Mouse (Mus musculus): ENCODE results near the gene Rasgrf2. TPM values are rescaled to one million over a fixed set of nuclear protein-coding genes. Genes with fewer than 3 reads are reported as not detected.

The Rasgrf2 gene
- polyA plus RNA-seq, 1 experiment from 2014 or later, result 8.8 TPM

DNA sequence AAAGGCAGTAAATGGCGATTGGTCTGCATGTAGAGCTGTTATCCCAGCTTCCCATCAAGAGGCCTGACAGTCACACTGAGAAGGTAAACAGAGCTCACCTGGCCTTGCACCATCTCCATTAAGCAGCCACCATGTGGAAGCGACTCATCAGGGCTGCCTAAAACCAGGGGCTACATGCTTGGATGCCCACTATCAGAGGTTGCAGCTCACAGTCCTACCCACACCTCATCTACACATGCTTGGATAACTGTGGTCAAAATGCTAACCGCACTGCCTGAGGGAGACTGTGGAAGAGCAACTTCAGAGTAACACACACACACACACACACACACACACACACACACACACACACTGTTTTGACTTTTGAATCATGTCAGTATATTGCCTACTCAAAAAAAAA is 101.8 kb downstream of the Rasgrf2 start:
- Histone ChIP-seq H3K36me3 (replicated peaks) (no peaks in the 10 kb centered on the region), H3K4me1 (no peaks in the 10 kb centered on the region), H3K4me3 (no peak overlapping the region), H3K9me3 (no peaks in the 10 kb centered on the region), H3K4me2 (no peak overlapping the region), H3K27me3 (replicated peaks) (no peaks in the 10 kb centered on the region), H3K9ac (no peak overlapping the region), H3K27ac (no peak overlapping the region)
- WGBS, result 89% methylated on average over 3 of the region's 3 CpGs
- ATAC-seq (replicated peaks), result no peak

DNA sequence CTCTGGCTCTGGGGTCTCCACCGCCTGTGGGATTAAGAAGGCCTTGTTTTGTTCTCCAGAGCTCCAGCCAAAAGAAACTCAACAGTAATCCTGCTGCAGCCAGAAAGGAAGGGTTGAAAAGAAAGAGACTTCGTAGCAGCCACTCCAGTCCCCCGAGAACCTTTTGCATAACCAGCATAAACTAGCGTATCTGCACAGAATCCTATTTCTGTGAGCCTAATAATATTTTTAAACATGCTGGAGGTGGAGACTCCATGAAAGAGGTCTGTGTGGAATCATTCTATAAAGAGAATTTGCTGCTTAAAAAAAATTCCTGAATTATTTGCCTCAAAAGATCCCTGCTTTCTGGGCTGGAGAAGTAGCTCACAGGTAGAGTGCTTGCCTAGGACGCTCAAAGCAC is 103.5 kb downstream of the Rasgrf2 start:
- 61% methylated on average over 5 of the region's 5 CpGs for WGBS
- no peaks in the 10 kb centered on the region for H3K4me1 ChIP-seq
- ATAC-seq (replicated peaks), result no peak

DNA sequence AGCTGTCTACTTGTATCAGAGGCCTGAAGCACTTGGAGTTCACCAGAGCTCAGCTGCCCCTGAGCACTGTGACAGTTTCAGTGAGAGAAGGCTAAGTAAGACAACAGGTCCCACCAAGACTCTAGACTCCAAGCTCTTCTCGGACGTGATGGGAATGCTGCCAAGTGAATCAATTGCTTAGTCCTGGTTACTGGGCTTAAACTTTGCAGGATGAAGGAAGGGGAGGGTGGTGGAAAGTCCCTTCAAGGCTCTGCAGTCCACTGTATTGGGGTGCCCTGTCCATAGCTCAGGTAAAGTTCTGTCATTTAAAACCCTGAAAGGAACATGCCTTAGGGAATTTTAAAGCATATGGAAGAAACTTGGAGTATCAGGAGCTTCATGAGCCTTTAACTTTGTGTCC is 104.8 kb downstream of the Rasgrf2 start:
- Histone ChIP-seq H3K4me3 (no peak overlapping the region), H3K27ac (no peak overlapping the region), H3K4me2 (no peak overlapping the region), H3K27me3 (replicated peaks) (no peaks in the 10 kb centered on the region), H3K4me1 (no peaks in the 10 kb centered on the region), H3K9me3 (no peaks in the 10 kb centered on the region), H3K9ac (no peak overlapping the region), H3K36me3 (replicated peaks) (no peaks in the 10 kb centered on the region)
- 63% methylated on average over 2 of the region's 2 CpGs for WGBS
- ATAC-seq (replicated peaks), result no peak

More for the DNA sequence above, 103.5 kb downstream of the Rasgrf2 start:
- Histone ChIP-seq H3K9me3 (no peaks in the 10 kb centered on the region), H3K4me2 (no peak overlapping the region), H3K4me3 (no peak overlapping the region), H3K9ac (no peak overlapping the region), H3K27me3 (replicated peaks) (no peaks in the 10 kb centered on the region), H3K36me3 (replicated peaks) (no peaks in the 10 kb centered on the region), H3K27ac (no peak overlapping the region)

DNA sequence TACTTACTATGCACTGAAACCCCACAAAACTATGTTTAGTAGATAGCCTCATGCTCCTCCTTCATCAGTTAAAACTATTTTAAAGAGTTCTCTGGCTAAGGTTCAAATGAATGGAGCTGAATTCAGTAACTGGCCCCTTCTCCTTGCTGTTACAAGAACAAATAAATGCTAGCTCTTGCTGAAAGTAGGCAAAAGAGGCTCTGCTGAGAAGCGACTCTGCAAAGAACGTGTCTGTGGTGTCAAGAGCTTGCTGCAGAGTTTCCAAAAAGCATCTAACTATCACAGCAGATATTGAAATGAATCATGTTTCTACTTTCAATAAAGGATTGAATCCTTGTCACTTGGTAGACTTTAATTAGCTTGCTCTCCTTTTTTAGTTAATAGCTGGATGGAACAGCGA is 106.3 kb downstream of the Rasgrf2 start:
- Histone ChIP-seq H3K9ac (no peak overlapping the region), H3K9me3 (no peaks in the 10 kb centered on the region), H3K4me3 (no peak overlapping the region), H3K36me3 (replicated peaks) (no peaks in the 10 kb centered on the region), H3K27ac (no peak overlapping the region), H3K4me2 (no peak overlapping the region), H3K4me1 (no peaks in the 10 kb centered on the region), H3K27me3 (replicated peaks) (no peaks in the 10 kb centered on the region)
- 94% methylated on average over 3 of the region's 3 CpGs for WGBS
- no peak for ATAC-seq (replicated peaks)

DNA sequence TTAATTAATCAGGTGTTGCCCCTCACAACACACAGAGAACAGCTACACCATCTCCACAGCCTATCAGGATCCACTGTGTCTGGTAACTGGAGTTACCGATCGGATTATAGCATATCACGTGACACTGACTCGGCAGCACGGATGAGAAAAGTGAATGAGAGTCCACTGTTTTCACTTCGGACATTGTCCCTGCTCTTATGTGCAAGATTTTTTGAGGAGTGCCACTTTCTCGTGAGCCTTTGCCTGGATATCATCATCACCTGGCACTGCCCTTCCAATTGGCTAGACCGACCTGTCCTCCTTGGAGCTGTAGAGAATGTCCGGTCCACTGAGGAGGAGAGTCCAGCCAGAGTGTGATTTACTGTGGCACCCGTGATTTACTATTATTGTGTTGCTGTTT is 109.3 kb downstream of the Rasgrf2 start:
- Histone ChIP-seq H3K4me3 (no peak overlapping the region), H3K9me3 (no peaks in the 10 kb centered on the region), H3K4me2 (no peak overlapping the region), H3K9ac (no peak overlapping the region), H3K27me3 (replicated peaks) (no peaks in the 10 kb centered on the region), H3K27ac (no peak overlapping the region), H3K36me3 (replicated peaks) (no peaks in the 10 kb centered on the region), H3K4me1 (no peaks in the 10 kb centered on the region)
- 93% methylated on average over 10 of the region's 10 CpGs for WGBS
- no peak for ATAC-seq (replicated peaks)

DNA sequence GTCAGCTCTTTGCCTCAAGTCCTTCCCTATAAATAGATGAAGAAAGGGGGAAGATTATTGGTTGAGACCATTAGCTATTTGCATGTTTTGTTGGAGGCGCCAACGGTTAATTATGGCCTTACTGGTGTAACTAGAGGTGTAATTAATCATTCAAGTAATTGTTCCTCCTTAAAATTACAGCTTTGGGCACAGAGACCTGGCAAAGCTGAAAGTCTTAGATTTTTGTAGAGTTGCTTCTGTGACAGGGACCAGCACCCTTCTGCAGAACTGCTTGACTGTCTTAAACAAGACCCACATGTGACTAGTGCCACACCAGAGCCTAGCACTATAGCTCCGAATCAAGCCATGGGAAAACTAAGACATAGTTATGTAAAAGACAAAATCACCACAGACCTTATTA is 134.5 kb downstream of the Rasgrf2 start:
- WGBS, result 92% methylated on average over 3 of the region's 3 CpGs
- Histone ChIP-seq H3K4me1 (no peaks in the 10 kb centered on the region), H3K4me3 (no peak overlapping the region), H3K4me2 (no peak overlapping the region), H3K27ac (no peak overlapping the region), H3K27me3 (replicated peaks) (no peaks in the 10 kb centered on the region), H3K36me3 (replicated peaks) (no peaks in the 10 kb centered on the region), H3K9me3 (no peaks in the 10 kb centered on the region), H3K9ac (no peak overlapping the region)
- ATAC-seq (replicated peaks), result no peak

DNA sequence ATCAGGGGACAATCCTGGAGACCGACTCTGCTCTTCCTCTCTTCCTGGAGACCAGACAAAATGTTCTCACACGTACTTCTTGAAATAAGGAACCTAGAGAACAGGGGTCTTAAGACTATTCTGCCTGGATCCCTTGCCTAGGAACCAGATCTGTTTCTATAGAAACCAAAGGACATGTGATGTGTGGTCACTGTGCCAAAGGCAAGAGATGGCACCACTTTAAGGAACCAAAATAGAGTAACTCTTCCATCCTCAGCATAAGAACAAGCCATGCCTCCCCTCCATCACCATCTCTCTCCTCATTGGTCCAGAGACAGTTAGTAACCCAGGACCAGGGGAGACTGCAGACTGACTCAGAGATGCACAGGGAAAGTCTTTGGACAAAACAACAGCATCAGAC is 140.0 kb downstream of the Rasgrf2 start:
- no peaks in the 10 kb centered on the region for H3K27me3 ChIP-seq (replicated peaks)
- H3K9me3 ChIP-seq, result no peaks in the 10 kb centered on the region
- no peak overlapping the region for H3K4me3 ChIP-seq
- no peak overlapping the region for H3K9ac ChIP-seq
- H3K27ac ChIP-seq, result no peak overlapping the region
- no peak overlapping the region for H3K4me2 ChIP-seq
- no peak for ATAC-seq (replicated peaks)
- no peaks in the 10 kb centered on the region for H3K4me1 ChIP-seq
- 79% methylated on average over 2 of the region's 2 CpGs for WGBS
- no peaks in the 10 kb centered on the region for H3K36me3 ChIP-seq (replicated peaks)

DNA sequence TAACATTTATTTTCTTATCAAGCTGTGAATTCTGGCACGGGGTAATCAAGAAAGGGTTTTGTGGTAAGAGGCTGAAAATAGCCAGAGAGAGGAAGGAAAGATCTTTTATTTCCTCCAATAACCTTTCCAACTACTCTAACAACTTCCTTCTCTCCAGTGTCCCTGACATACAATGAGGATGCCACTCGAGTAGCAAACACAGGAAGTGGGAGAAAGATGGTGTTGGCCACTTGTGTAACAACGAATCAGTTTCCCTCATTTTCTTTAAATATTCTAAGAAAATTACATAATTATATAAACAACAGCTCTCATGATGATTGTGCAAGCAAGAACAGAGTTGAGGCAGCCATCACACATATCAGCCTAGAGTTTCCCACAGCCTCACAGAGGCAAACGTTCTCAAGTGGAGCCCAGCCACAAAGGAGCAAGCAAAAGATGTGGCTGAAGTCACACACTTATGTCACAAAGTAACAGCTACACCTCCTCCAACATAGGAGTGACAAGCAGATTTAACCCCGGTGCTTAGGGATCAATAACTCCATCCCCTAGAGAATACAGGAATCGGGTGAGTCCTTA is 140.7 kb downstream of the Rasgrf2 start:
- H3K27me3 ChIP-seq (replicated peaks), result no peaks in the 10 kb centered on the region
- no peaks in the 10 kb centered on the region for H3K9me3 ChIP-seq
- H3K4me1 ChIP-seq, result peaks cover 5% of the 10 kb centered on the region
- no peak for ATAC-seq (replicated peaks)
- H3K9ac ChIP-seq, result no peak overlapping the region
- no peak overlapping the region for H3K4me2 ChIP-seq
- 78% methylated on average over 6 of the region's 6 CpGs for WGBS
- H3K36me3 ChIP-seq (replicated peaks), result no peaks in the 10 kb centered on the region
- no peak overlapping the region for H3K27ac ChIP-seq
- no peak overlapping the region for H3K4me3 ChIP-seq

DNA sequence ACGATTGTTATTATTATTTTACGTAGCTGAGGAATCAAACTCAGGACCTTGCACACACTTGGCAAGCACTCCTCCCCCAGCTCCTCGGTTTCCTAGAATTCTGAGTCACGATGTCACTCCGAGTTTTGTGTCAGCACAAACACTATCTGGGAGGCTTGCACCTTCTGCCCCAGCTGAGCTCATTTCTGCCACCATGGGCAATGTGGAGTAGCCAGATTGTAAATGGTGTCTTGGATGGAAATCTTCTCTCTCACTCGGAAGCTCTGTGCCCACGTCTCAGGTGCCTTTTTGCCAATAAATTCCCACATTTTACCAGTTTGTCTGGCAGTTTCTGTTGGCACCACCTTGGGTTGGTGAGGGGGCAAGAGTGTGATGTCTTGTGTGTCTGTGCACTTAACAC is 143.1 kb downstream of the Rasgrf2 start:
- no peaks in the 10 kb centered on the region for H3K36me3 ChIP-seq (replicated peaks)
- H3K4me3 ChIP-seq, result no peak overlapping the region
- no peaks in the 10 kb centered on the region for H3K9me3 ChIP-seq
- H3K4me1 ChIP-seq, result peaks cover 9% of the 10 kb centered on the region
- no peak overlapping the region for H3K27ac ChIP-seq
- H3K9ac ChIP-seq, result no peak overlapping the region
- ATAC-seq (replicated peaks), result no peak
- no peak overlapping the region for H3K4me2 ChIP-seq
- H3K27me3 ChIP-seq (replicated peaks), result no peaks in the 10 kb centered on the region
- WGBS, result 88% methylated on average over 7 of the region's 7 CpGs

DNA sequence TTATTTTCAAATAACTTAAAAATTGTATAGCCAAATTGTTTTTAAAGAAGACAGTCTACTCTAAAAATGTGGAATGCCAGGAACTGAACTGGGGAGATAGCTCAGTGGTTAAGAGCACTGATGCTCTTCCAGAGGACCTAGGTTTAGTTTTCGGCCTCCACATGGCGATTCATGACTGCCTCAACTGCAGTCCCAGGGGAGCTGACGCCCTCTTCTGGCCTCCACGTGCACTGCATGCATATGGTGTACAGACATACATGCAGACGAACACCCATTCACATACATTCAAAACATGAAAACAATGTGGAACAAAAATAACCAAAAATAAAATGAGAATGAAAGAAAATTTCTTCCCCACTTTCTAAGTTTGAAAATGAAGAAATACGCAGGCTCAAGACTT is 144.5 kb downstream of the Rasgrf2 start:
- H3K27me3 ChIP-seq (replicated peaks), result no peaks in the 10 kb centered on the region
- ATAC-seq (replicated peaks), result no peak
- 89% methylated on average over 6 of the region's 6 CpGs for WGBS
- H3K9ac ChIP-seq, result no peak overlapping the region
- H3K9me3 ChIP-seq, result no peaks in the 10 kb centered on the region
- no peak overlapping the region for H3K27ac ChIP-seq
- no peak overlapping the region for H3K4me3 ChIP-seq
- H3K4me1 ChIP-seq, result peaks cover 9% of the 10 kb centered on the region
- H3K36me3 ChIP-seq (replicated peaks), result no peaks in the 10 kb centered on the region
- no peak overlapping the region for H3K4me2 ChIP-seq

DNA sequence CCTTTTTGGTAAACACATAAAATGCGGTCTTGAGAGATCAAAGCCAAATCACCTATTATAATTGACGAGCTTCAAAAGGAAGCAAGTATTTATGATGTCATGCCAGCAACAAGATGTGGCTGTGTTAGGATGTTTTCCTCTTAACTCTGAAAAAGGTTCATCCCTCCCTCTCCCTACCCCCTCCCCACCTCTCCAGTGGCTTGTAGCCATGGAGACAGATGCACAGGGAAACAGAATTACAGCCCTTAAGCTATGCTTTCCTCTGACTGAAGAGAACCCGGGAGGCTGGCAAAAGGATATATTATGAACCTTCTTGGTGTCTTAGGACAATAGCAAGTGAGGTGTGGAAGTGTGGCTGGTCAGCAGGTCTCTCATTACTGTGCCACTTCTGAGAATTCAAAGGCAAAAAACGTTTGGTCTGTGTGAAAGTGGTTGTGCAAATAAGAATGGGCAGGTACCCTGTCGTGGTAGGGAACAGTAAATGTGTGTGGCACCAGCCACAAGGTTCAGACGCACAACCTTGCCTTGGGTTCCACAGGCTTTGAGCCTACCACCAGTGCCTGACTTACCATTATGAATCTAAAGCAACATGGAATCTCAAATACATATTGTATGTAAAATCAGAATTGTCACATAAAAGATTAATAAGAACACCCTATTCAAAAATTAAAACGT is 145.4 kb downstream of the Rasgrf2 start:
- H3K27me3 ChIP-seq (replicated peaks), result no peaks in the 10 kb centered on the region
- peak overlapping the region; percentile 76 for H3K27ac ChIP-seq
- H3K4me1 ChIP-seq, result peaks cover 9% of the 10 kb centered on the region
- WGBS, result 46% methylated on average over 7 of the region's 7 CpGs
- H3K9ac ChIP-seq, result no peak overlapping the region
- no peaks in the 10 kb centered on the region for H3K9me3 ChIP-seq
- H3K4me2 ChIP-seq, result no peak overlapping the region
- H3K4me3 ChIP-seq, result no peak overlapping the region
- peak; percentile 94 for ATAC-seq (replicated peaks)
- no peaks in the 10 kb centered on the region for H3K36me3 ChIP-seq (replicated peaks)

DNA sequence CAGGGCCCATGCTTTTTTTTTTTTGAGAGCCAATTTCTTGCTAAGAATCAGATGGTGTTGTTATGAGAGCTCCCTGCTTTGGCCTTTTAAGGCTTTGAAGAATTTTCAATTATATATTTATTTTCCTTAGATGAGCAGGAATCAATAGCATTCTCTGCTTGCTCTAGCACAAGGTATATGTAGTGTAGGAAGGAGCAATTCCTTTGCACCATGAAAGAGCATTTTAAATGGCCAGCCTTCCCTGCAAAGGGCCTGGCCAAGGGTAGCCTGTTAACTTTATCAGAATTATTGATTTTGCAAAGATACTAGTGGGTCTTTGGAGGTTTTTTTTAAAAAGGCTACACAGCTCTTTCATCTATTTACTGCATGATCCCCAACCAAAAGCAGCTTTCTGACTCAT is 146.4 kb downstream of the Rasgrf2 start:
- Histone ChIP-seq H3K9me3 (no peaks in the 10 kb centered on the region), H3K27ac (peak overlapping the region; percentile 23; the same call in 1 of the 2 replicates), H3K36me3 (replicated peaks) (no peaks in the 10 kb centered on the region), H3K4me2 (no peak overlapping the region), H3K9ac (no peak overlapping the region), H3K4me3 (no peak overlapping the region), H3K4me1 (peaks cover 9% of the 10 kb centered on the region), H3K27me3 (replicated peaks) (no peaks in the 10 kb centered on the region)
- peak; percentile 75 for ATAC-seq (replicated peaks)

DNA sequence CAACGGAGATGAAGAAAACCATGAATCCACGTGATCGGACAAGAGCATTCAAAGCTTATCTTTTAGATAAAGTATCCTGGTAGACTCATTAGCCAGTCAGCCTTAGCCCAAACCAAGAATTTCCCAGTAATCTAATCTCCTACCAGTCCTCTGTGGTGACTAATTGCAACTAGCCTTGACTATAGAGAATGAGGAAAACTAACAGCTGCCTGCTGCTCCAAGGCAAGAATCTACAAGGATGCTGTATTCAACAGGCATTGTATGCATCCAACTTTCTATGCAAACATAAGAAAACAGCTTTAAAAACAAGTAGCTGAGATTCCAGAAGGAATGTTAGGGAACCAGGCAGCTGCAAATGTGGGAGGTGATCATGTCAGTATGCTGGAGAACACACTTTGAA is 149.4 kb downstream of the Rasgrf2 start:
- no peak overlapping the region for H3K9ac ChIP-seq
- H3K27me3 ChIP-seq (replicated peaks), result no peaks in the 10 kb centered on the region
- H3K4me1 ChIP-seq, result peaks cover 9% of the 10 kb centered on the region
- no peaks in the 10 kb centered on the region for H3K9me3 ChIP-seq
- H3K36me3 ChIP-seq (replicated peaks), result no peaks in the 10 kb centered on the region
- no peak overlapping the region for H3K4me2 ChIP-seq
- no peak overlapping the region for H3K27ac ChIP-seq
- H3K4me3 ChIP-seq, result no peak overlapping the region
- ATAC-seq (replicated peaks), result no peak
- WGBS, result 94% methylated on average over 3 of the region's 3 CpGs

All from midbrain, embryonic 15.5 days (tissue).